Mouse (Mus musculus): ENCODE results near the gene Gm21905.

The Gm21905 gene

GRCm38 (mm10) chr5:67946321-67946720 lies at the start of gene Gm21905:
Gm21905 (minus strand) TSS chr5:67946421.
- no peak for DNase-seq

GRCm38 (mm10) chr5:67990426-67990825 lies 44.2 kb upstream of the Gm21905 start:
- DNase-seq, result no peak

DNA sequence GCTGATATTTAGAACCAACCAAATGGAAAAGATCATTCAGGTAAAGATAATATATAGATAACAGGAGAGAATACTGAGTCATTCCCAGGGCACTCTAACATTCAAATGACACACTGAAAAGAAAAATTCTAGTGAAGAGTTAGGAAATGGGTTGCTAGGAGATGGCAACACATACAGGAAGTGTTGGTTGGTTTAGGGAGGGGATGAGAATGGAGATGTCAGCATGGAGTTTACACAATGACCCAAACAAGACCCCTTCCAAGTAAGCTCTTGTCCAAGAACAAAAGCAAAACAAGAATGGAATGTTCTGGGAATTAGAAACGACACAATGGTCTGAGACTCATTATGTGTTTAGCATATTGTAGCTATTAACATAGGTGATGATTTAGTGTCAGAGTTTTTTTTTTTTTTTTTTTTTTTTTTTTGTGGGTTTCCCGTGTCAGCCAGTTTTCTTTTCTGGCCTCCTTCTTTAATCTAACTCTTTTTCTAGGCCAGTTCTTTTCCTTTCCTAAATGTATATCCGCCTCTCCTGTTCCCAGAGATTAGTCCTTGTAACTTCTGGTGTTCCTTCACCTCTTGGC lies 35.8 kb upstream of the Gm21905 start:
- DNase-seq, result no peak

GRCm38 (mm10) chr5:67969536-67969935 lies 23.3 kb upstream of the Gm21905 start:
- DNase-seq, result no peak

- DNase-seq, result no peak
These were observed 15.7 kb upstream of the Gm21905 start for GRCm38 (mm10) chr5:67961708-67962629.

GRCm38 (mm10) chr5:67955486-67955885 lies 9.3 kb upstream of the Gm21905 start:
- no peak for DNase-seq

DNA sequence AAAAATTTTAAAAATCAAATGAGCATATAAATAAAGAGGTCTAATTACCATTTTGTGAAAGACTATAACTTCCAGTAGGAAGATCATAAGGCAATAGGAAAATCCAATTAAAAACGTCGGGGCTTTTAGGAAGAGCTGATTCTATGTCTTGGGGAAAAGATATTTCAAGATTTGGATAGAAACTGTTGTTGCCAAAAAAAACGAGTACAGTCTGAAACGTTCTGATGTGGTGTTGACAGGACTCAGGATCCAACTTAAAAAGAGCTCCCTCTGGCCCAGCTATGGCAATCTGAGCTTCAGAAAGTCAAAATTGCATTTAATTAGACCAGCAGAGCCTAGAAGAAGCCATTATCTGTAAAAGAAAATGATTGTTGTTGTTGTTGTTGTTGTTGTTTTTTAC lies 7.9 kb upstream of the Gm21905 start:
- no peak for DNase-seq

DNA sequence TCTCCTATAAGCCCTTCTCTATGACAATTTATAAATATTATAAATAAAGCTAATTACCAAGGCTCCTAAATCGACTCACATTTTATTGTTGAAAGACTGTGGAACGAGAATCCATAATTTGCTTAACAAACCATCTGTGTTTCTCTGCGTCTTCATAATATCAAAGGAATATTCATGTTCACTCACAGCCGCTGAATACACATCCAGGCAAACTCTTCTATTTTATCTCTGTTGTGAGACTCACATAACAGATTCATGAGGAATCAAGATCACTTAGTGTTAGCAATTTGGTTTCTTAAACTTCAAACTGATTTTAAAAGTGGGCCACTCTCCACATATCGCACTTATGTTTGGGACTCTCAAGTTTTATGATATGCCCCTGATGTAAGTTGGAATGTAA lies 1.9 kb upstream of the Gm21905 start:
- DNase-seq, result no peak

DNA sequence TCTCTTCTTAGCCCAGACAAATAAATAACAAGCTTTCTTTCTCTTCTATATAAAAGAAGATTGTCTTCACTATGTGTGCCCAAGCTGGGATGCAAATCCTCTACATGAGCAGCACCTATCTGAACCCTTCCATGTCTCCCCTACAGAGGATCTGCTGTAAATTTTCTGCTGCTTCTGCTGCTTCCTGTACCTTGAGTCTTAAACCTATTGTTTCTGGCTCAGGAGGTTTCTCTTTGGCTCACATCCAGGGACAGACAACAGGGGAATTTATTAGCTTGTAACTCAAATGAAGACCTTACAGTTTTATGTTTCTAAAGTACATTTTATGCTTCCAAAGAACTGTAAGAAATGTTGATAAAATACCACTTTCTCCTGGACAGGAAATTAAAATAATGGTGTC lies 785 bp upstream of the Gm21905 start:
- DNase-seq, result no peak

GRCm38 (mm10) chr5:67944074-67944785 lies 2.0 kb downstream of the Gm21905 start:
- DNase-seq, result no peak

DNA sequence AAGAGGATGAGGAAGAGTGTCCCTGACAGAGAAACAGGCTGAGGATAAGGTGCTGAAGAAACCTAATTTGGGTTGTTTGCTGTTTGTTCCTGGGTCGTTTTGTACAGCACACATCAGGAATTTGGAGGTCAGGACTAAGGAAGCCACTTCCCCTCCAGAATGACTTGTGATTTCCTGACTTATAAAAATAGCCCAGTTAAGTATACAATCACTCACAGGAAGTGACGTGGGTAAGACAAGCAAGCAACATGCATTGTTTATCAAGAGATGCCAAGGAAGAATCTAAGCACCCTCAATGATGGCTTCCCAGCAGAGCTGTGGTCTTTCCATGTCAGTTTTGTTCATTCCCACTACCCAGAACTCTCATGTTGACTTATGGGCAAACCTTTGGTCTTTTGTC lies 3.0 kb downstream of the Gm21905 start:
- no peak for DNase-seq

GRCm38 (mm10) chr5:67941369-67941768 lies 4.9 kb downstream of the Gm21905 start, which contains the start of gene Gm5108:
Gm5108 (plus strand) TSS chr5:67941669.
- DNase-seq, result no peak

GRCm38 (mm10) chr5:67931623-67932022 lies 14.6 kb downstream of the Gm21905 start:
- no peak for DNase-seq

GRCm38 (mm10) chr5:67930584-67930983 lies 15.6 kb downstream of the Gm21905 start:
- DNase-seq, result no peak

DNA sequence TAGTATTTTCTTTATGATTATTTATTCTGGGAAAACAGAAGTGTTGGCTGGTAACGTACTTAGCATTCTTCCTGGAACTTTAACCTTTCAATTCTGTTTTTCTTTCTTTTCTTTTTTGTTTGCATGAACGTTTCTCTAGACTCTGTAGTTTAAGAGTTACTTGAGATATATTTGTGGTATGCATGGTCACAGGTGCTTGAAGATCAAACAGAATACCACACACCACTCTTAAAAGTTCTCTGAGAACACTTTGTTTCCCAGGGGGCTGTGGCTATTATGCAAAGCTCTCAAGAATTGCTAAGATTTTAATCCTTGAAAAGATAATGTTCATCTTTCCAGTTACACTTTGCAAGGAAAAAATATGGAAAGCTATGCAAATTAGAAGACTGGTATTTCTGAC lies 41.7 kb downstream of the Gm21905 start:
- no peak for DNase-seq

DNA sequence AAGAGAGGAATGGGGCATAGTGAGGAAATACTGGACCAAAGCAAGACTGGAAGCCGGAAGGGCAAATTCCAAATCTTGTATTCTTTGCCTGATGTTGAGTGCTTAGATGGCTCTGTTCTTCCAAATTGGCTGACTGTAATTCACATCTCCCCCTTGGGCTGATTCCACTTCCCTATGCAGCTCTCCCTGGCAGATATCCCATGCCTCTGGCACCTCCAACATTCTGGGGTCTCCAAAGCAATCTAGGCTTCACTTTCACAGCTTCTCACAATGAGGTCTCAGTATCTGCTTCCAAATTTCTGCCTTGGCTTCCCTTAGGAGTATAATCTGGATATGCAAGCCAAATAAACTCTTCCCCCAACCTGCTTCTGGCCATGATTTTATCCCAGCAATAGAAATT lies 47.3 kb downstream of the Gm21905 start:
- no peak for DNase-seq

DNA sequence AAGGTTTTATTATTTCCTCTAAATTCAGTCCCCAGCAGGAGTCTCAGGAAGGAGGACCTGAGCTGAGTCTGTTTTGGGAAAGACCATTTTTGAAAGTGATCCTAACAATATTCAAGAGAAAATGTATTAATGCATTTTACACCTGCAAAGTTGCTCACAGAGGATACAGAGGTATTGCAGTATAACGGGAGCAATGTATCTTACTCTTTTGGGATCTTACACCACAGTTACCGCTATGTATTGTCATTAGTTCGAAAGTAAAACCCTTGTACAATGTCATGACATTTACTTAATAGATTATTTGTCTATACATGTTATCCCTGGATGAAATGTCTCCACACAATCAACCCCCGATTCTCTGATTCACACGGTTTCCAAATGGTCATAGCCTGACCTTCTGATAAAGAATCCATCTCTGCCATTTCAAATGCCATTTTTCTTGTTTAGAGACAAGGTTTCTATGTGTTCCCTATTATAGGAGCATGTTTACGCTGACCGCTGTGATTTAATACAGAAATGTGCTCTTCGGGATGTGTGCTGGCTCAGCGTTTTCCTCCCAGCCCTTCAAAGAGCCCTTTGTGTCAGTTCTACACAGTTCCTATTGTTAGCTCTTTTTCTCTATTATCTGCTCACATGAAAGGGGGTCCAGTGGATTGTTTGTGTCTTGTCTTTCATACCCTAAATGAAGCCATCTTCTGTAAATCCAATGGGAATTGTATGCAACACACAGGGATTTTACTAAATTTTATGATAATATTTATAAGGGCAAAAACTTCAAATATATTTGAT lies 61.6 kb downstream of the Gm21905 start:
- no peak for DNase-seq

DNA sequence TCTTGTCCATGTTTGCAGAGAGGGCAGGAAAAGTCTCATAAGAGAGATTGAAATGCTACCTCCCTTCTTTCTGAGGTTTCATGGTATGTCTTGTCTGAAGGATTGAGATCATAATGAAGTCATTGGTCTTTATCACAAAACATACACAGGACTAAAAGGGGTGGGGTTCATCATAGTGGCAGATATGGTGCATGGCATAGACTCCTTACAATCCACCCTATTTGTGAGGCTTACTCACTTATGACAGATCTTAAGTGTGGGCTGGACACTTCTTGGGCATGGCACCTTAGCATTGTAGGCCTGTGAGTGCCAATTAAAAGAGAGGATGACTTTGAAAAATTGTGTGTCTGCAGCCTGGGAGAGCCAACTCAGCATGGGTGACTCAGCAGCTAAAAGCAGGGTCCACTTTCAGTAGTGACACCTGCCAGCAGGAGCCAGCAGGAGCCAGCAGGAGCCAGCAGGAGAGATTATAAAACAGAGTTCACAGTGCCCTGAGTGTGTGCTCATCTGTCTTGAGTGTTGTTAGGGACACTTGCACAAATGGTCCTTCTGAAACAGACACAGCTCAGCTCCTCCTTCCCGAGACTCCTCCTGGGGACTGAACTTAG lies 62.6 kb downstream of the Gm21905 start:
- no peak for DNase-seq

Measured in right cerebral cortex, postnatal 14 days (tissue).